Mouse (Mus musculus) lung, adult 2 months (tissue): ENCODE results near the gene Olfr715.

Source experiments
- CTCF ChIP-seq: fragments of 200-500 bp; IDR thresholded peaks from 2 replicates; pipeline ENCODE4 v1.5.1; 2011; ENCODE audit warnings: mild to moderate bottlenecking, low read length, control low read depth; ENCODE audit not compliant: insufficient read depth
- POLR2A ChIP-seq: fragments of 200-500 bp; IDR thresholded peaks from 2 replicates; pipeline ENCODE4 v1.6.1; 2011; ENCODE audit warnings: low read depth, mild to moderate bottlenecking, control low read depth, low read length, borderline replicate concordance; ENCODE audit errors: extremely low read depth

DNA sequence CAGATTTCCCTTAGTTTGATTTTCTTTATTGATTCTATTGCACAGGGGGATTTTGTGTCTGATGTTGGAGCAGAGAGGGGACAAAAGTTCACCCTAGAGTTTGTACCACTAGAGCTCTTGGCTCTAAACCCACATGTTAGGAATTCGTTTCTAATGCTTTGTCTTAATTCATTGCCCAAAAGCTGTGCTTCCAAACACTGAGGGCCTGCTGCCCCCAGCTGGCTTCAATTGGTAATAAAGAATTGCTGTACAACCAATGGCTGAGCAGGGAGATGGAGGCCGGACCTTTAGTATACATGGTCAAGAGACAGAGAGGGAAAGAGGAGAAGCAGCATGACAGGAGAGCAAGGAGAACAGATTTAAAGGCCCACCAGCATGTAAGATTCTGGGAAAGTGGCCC lies 49.5 kb upstream of the Olfr715 start:
- TF ChIP-seq POLR2A (no peak), CTCF (no peak)
